Mouse (Mus musculus) C2C12 (cell line): Measurements from ENCODE around the gene Pipox.

Experiments
- CTCF ChIP-seq: IDR thresholded peaks from one replicate; pipeline ENCODE4 v1.5.1; 2011; ENCODE audit not compliant: control insufficient read depth, insufficient read depth, insufficient read length
- MYOD1 ChIP-seq: IDR thresholded peaks from one replicate; pipeline ENCODE4 v1.6.1; 2011; ENCODE audit warnings: low read depth; ENCODE audit not compliant: control insufficient read depth, insufficient read length

- TF ChIP-seq CTCF: no peak
- no peak for TF ChIP-seq MYOD1
Observed at GRCm38 (mm10) chr11:77875269-77875668, 18.6 kb downstream of the Pipox start.
